Mouse (Mus musculus): Measurements from ENCODE around the gene Soat2.
A peak's percentile ranks its signal among the peaks of the same experiment; 100 is the strongest.

Soat2 gene

GRCm38 (mm10) chr15:102118591-102118990, 31.7 kb upstream of the Soat2 start:
- H3K36me3 ChIP-seq (ENCODE audit: insufficient read depth, low read length): peaks cover 85% of the 10 kb centered on the region
- peaks cover 34% of the 10 kb centered on the region for H3K4me1 ChIP-seq (replicated peaks; ENCODE audit: low read depth, low read length)
- TF ChIP-seq NANOG (IDR thresholded peaks at IDR 0.05; ENCODE audit: borderline replicate concordance, low read length): no peak
- TF ChIP-seq CTCF (conservative IDR thresholded peaks at IDR 0.05; ENCODE audit: low read length): no peak
- TF ChIP-seq POU5F1 (IDR thresholded peaks at IDR 0.05; ENCODE audit: borderline replicate concordance, low read length): no peak
- no peaks in the 10 kb centered on the region for H3K9me3 ChIP-seq (ENCODE audit: low read length)
- H3K27me3 ChIP-seq (ENCODE audit: insufficient read depth, low read length): no peaks in the 10 kb centered on the region
- H3K4me3 ChIP-seq (replicated peaks; ENCODE audit: low read length): no peak overlapping the region

- TF ChIP-seq NANOG (IDR thresholded peaks at IDR 0.05; ENCODE audit: borderline replicate concordance, low read length) (no peak), CTCF (conservative IDR thresholded peaks at IDR 0.05; ENCODE audit: low read length) (no peak), POU5F1 (IDR thresholded peaks at IDR 0.05; ENCODE audit: borderline replicate concordance, low read length) (no peak)
- Histone ChIP-seq H3K36me3 (ENCODE audit: insufficient read depth, low read length) (peaks cover 86% of the 10 kb centered on the region), H3K4me1 (replicated peaks; ENCODE audit: low read depth, low read length) (peaks cover 34% of the 10 kb centered on the region), H3K4me3 (replicated peaks; ENCODE audit: low read length) (no peak overlapping the region), H3K27me3 (ENCODE audit: insufficient read depth, low read length) (no peaks in the 10 kb centered on the region), H3K9me3 (ENCODE audit: low read length) (no peaks in the 10 kb centered on the region)
These were observed 31.1 kb upstream of the Soat2 start for GRCm38 (mm10) chr15:102119121-102119830.

DNA sequence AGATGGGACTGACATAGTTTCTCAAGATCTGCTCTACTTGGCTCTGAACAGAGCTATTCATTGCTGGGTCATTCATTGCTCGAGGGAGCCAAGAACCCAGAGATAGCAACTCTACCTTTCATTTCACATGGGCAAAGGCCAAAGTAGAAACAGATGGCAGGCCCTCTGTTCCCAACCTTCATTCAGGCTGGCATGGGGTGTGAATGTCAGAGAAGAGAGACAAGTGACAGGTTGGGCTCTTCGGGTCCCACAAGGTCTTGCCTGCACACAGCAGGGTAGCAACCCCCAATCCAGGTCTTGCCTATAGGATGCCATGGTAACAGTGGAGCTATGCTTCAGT, 30.5 kb upstream of the Soat2 start:
- H3K27me3 ChIP-seq (ENCODE audit: insufficient read depth, low read length): no peaks in the 10 kb centered on the region
- TF ChIP-seq NANOG (IDR thresholded peaks at IDR 0.05; ENCODE audit: borderline replicate concordance, low read length) (no peak), POU5F1 (IDR thresholded peaks at IDR 0.05; ENCODE audit: borderline replicate concordance, low read length) (no peak), CTCF (conservative IDR thresholded peaks at IDR 0.05; ENCODE audit: low read length) (no peak)
- H3K9me3 ChIP-seq (ENCODE audit: low read length): no peaks in the 10 kb centered on the region

DNA sequence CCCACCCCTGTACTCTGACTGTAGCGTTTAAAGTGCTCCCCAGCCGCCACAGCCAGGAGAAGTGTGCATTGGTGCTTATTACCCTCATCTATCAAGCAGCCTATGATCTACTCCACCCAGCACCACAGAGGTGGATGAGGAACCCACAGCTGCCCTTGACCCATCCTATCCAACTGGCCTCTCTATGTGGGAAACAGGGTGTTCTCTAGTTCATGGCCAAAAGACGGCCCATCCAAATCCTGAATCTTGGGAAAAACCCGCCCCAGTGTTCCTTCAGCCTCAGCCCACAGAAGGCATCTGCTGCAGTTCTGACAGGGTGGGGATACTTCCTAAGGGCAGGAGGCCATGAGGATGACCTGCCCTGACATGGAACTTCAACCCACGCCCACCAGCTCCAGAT, 29.8 kb upstream of the Soat2 start:
- Histone ChIP-seq H3K4me1 (replicated peaks; ENCODE audit: low read depth, low read length) (peaks cover 30% of the 10 kb centered on the region), H3K4me3 (replicated peaks; ENCODE audit: low read length) (no peak overlapping the region), H3K9me3 (ENCODE audit: low read length) (no peaks in the 10 kb centered on the region), H3K27me3 (ENCODE audit: insufficient read depth, low read length) (no peaks in the 10 kb centered on the region), H3K36me3 (ENCODE audit: insufficient read depth, low read length) (peaks cover 91% of the 10 kb centered on the region)
- TF ChIP-seq CTCF (conservative IDR thresholded peaks at IDR 0.05; ENCODE audit: low read length) (no peak), NANOG (IDR thresholded peaks at IDR 0.05; ENCODE audit: borderline replicate concordance, low read length) (no peak), POU5F1 (IDR thresholded peaks at IDR 0.05; ENCODE audit: borderline replicate concordance, low read length) (no peak)

More for the DNA sequence above, 30.5 kb upstream of the Soat2 start:
- H3K4me1 ChIP-seq (replicated peaks; ENCODE audit: low read depth, low read length): peaks cover 34% of the 10 kb centered on the region
- H3K4me3 ChIP-seq (replicated peaks; ENCODE audit: low read length): no peak overlapping the region
- H3K36me3 ChIP-seq (ENCODE audit: insufficient read depth, low read length): peaks cover 89% of the 10 kb centered on the region

GRCm38 (mm10) chr15:102126303-102126702, 24.0 kb upstream of the Soat2 start:
- Histone ChIP-seq H3K36me3 (ENCODE audit: insufficient read depth, low read length) (peaks cover 88% of the 10 kb centered on the region), H3K4me1 (replicated peaks; ENCODE audit: low read depth, low read length) (no peaks in the 10 kb centered on the region), H3K27me3 (ENCODE audit: insufficient read depth, low read length) (no peaks in the 10 kb centered on the region), H3K4me3 (replicated peaks; ENCODE audit: low read length) (no peak overlapping the region), H3K9me3 (ENCODE audit: low read length) (no peaks in the 10 kb centered on the region)
- TF ChIP-seq CTCF (conservative IDR thresholded peaks at IDR 0.05; ENCODE audit: low read length) (no peak), NANOG (IDR thresholded peaks at IDR 0.05; ENCODE audit: borderline replicate concordance, low read length) (no peak), POU5F1 (IDR thresholded peaks at IDR 0.05; ENCODE audit: borderline replicate concordance, low read length) (no peak)

DNA sequence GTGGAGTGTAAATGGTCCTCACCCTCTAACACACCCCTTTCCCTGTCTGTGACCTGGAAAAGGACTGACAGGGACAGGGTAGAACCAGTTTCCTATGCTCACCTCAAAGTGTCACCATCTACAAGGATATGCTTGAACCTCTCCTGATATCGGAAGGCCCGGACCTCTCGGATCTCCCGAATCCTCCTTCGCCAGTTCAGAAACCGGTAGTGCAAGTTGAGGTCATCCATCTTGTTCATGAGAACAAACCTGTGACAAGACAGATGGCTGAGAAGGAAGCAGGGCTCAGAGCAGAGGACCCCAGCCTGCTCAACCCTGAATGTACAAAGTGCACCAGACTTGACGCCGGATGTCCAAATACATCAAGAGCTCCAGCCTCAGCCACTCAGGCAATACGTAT, 17.0 kb upstream of the Soat2 start:
- Histone ChIP-seq H3K9me3 (ENCODE audit: low read length) (no peaks in the 10 kb centered on the region), H3K4me3 (replicated peaks; ENCODE audit: low read length) (no peak overlapping the region), H3K4me1 (replicated peaks; ENCODE audit: low read depth, low read length) (peaks cover 34% of the 10 kb centered on the region), H3K27me3 (ENCODE audit: insufficient read depth, low read length) (peaks cover 2% of the 10 kb centered on the region; the same call in 1 of the 2 replicates), H3K36me3 (ENCODE audit: insufficient read depth, low read length) (peaks cover 51% of the 10 kb centered on the region)
- TF ChIP-seq NANOG (IDR thresholded peaks at IDR 0.05; ENCODE audit: borderline replicate concordance, low read length): no peak
- TF ChIP-seq CTCF (conservative IDR thresholded peaks at IDR 0.05; ENCODE audit: low read length): no peak
- no peak for TF ChIP-seq POU5F1 (IDR thresholded peaks at IDR 0.05; ENCODE audit: borderline replicate concordance, low read length)

DNA sequence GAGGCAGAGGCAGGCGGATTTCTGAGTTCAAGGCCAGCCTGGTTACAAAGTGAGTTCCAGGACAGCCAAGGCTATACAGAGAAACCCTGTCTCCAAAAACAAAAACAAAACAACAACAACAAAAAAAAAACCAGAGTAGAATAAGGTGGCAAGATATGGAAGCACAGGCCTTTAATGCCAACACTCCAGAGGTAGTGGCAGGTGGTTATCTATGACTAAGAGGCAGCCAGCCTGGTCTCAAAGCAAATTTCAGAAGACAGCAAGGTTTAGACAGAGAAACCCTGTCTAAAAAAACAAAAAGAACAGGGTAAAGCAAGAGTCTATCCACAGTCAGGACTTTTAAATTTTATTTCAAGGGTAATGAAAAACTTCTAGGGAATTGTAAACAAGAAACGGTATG, 15.6 kb upstream of the Soat2 start:
- Histone ChIP-seq H3K4me3 (replicated peaks; ENCODE audit: low read length) (peak overlapping the region; percentile 93; the same call in 1 of the 2 replicates), H3K27me3 (ENCODE audit: insufficient read depth, low read length) (peaks cover 11% of the 10 kb centered on the region), H3K9me3 (ENCODE audit: low read length) (no peaks in the 10 kb centered on the region), H3K36me3 (ENCODE audit: insufficient read depth, low read length) (peaks cover 37% of the 10 kb centered on the region), H3K4me1 (replicated peaks; ENCODE audit: low read depth, low read length) (peaks cover 34% of the 10 kb centered on the region)
- TF ChIP-seq CTCF (conservative IDR thresholded peaks at IDR 0.05; ENCODE audit: low read length) (no peak), POU5F1 (IDR thresholded peaks at IDR 0.05; ENCODE audit: borderline replicate concordance, low read length) (no peak), NANOG (IDR thresholded peaks at IDR 0.05; ENCODE audit: borderline replicate concordance, low read length) (no peak)

DNA sequence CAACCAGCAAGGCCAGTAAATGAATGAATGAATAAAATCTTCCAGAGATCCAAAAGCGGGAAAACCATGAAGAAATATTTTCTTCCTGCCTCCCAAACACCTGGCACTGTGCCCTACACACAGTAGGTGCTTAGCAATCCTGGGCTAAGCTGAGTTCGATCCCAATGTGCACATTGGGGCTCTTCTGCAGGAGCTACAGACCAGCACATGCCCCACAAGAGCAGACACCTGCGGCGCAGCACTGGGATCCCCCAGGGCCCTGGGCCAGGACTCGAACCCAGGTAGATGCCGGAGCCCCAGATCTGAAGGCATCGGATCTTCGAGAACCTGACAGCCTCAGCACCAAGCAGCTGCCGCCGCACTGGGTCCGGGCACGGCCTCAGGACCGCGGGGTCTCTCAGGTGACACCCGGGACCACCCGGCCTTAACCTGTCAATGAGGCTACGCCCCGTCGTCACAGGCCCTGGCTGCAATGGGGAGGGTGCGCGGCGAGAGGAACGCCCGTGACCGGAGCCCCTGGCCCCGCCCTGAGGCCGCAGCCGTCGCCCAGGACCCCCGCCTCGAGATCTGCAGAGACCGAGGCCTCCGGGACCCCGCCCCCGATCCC, 14.7 kb upstream of the Soat2 start:
- H3K4me3 ChIP-seq (replicated peaks; ENCODE audit: low read length): peak overlapping the region; percentile 93
- H3K9me3 ChIP-seq (ENCODE audit: low read length): no peaks in the 10 kb centered on the region
- TF ChIP-seq NANOG (IDR thresholded peaks at IDR 0.05; ENCODE audit: borderline replicate concordance, low read length) (no peak), CTCF (conservative IDR thresholded peaks at IDR 0.05; ENCODE audit: low read length) (no peak), POU5F1 (IDR thresholded peaks at IDR 0.05; ENCODE audit: borderline replicate concordance, low read length) (no peak)
- H3K36me3 ChIP-seq (ENCODE audit: insufficient read depth, low read length): peaks cover 28% of the 10 kb centered on the region
- H3K4me1 ChIP-seq (replicated peaks; ENCODE audit: low read depth, low read length): peaks cover 34% of the 10 kb centered on the region
- H3K27me3 ChIP-seq (ENCODE audit: insufficient read depth, low read length): peaks cover 11% of the 10 kb centered on the region
